Mouse (Mus musculus) heart, adult 2 months (tissue): ENCODE data around the gene Tnfrsf26.

Source experiments
- CTCF ChIP-seq: fragments of 200-600 bp; IDR thresholded peaks from 2 replicates; pipeline ENCODE4 v1.8.1; 2022; ENCODE audit warnings: antibody characterized with exemption, mild to moderate bottlenecking, moderate library complexity
- EP300 ChIP-seq: fragments of 200-500 bp; IDR thresholded peaks from 2 replicates; pipeline ENCODE4 v1.6.1; 2011; ENCODE audit warnings: low read depth, low read length, control low read depth; ENCODE audit not compliant: insufficient read depth
- POLR2A ChIP-seq: fragments of 200-500 bp; IDR thresholded peaks from 2 replicates; pipeline ENCODE4 v1.6.1; 2011; ENCODE audit warnings: mild to moderate bottlenecking, low read depth, low read length, control low read depth; ENCODE audit not compliant: insufficient read depth

- TF ChIP-seq EP300: no peak
- TF ChIP-seq POLR2A: no peak
- no peak for TF ChIP-seq CTCF
Observed at GRCm38 (mm10) chr7:143660797-143661196, 32.3 kb upstream of the Tnfrsf26 start.
